Mouse (Mus musculus) urinary bladder, postnatal 10 days (tissue): Measurements from ENCODE around the gene Tmed10.

Source experiments
- DNase-seq: peaks from one replicate; pipeline ENCODE4 v3.0.0; 2022; ENCODE audit warnings: low spot score

Gene Tmed10

GRCm38 (mm10) chr12:85373591-85374560, 771 bp downstream of the Tmed10 start:
- DNase-seq, result no peak

GRCm38 (mm10) chr12:85372068-85372665, 2.5 kb downstream of the Tmed10 start:
- DNase-seq, result no peak

GRCm38 (mm10) chr12:85368441-85369063, 6.1 kb downstream of the Tmed10 start:
- no peak for DNase-seq

- DNase-seq, result no peak
Measured at GRCm38 (mm10) chr12:85366271-85366670, 8.4 kb downstream of the Tmed10 start.

GRCm38 (mm10) chr12:85362510-85362909, 12.1 kb downstream of the Tmed10 start:
- no peak for DNase-seq

- DNase-seq, result no peak
Measured at GRCm38 (mm10) chr12:85361580-85361979, 13.1 kb downstream of the Tmed10 start.

GRCm38 (mm10) chr12:85361165-85361564, 13.5 kb downstream of the Tmed10 start:
- DNase-seq, result no peak

- DNase-seq, result no peak
Measured at GRCm38 (mm10) chr12:85354061-85354460, 20.6 kb downstream of the Tmed10 start.

- DNase-seq, result no peak
Measured at GRCm38 (mm10) chr12:85350407-85351232, 24.0 kb downstream of the Tmed10 start.

- DNase-seq, result no peak
Measured at GRCm38 (mm10) chr12:85348338-85348737, 26.3 kb downstream of the Tmed10 start.

GRCm38 (mm10) chr12:85347196-85347595, 27.5 kb downstream of the Tmed10 start:
- DNase-seq, result no peak

GRCm38 (mm10) chr12:85346374-85346773, 28.3 kb downstream of the Tmed10 start:
- DNase-seq, result no peak

GRCm38 (mm10) chr12:85345559-85345958, 29.1 kb downstream of the Tmed10 start:
- DNase-seq, result no peak

GRCm38 (mm10) chr12:85344252-85344651, 30.4 kb downstream of the Tmed10 start:
- DNase-seq, result no peak

GRCm38 (mm10) chr12:85342310-85342709, 32.3 kb downstream of the Tmed10 start:
- no peak for DNase-seq

- no peak for DNase-seq
Measured at GRCm38 (mm10) chr12:85341131-85341530, 33.5 kb downstream of the Tmed10 start.

- DNase-seq, result no peak
Measured at GRCm38 (mm10) chr12:85339947-85340346, 34.7 kb downstream of the Tmed10 start.

- peak; percentile 72 for DNase-seq
Measured at GRCm38 (mm10) chr12:85339243-85339729, 35.4 kb downstream of the Tmed10 start, which contains the start of gene Nek9. Gene Nek9, minus strand, starts transcription at chr12:85339362.

- no peak for DNase-seq
Measured at GRCm38 (mm10) chr12:85338815-85339214, 35.8 kb downstream of the Tmed10 start.

GRCm38 (mm10) chr12:85337567-85338311, 36.9 kb downstream of the Tmed10 start:
- no peak for DNase-seq

GRCm38 (mm10) chr12:85330153-85330552, 44.5 kb downstream of the Tmed10 start:
- DNase-seq, result no peak
